Mouse (Mus musculus) G1E (cell line): ENCODE results near the gene Cmbl.

Experiments used
- CTCF ChIP-seq: IDR thresholded peaks from 2 replicates; pipeline ENCODE4 v1.5.1; 2012; ENCODE audit warnings: low read depth, low read length, inconsistent platforms, mixed read lengths
- GATA1 ChIP-seq: IDR thresholded peaks from 2 replicates; pipeline ENCODE4 v1.6.1; 2012; ENCODE audit warnings: borderline replicate concordance, low read length, inconsistent platforms, mixed read lengths
- POLR2AphosphoS5 ChIP-seq: IDR thresholded peaks from 2 replicates; pipeline ENCODE4 v1.6.1; 2012; ENCODE audit warnings: low read depth, low read length, inconsistent platforms; ENCODE audit not compliant: insufficient replicate concordance
- TAL1 ChIP-seq: conservative IDR thresholded peaks from 2 replicates; pipeline ENCODE4 v1.6.1; 2012; ENCODE audit warnings: low read depth, low read length, inconsistent platforms, mixed read lengths

GRCm38 (mm10) chr15:31545058-31545457, 20.1 kb upstream of the Cmbl start:
- TF ChIP-seq CTCF (no peak), TAL1 (no peak), POLR2AphosphoS5 (no peak), GATA1 (no peak)
